Mouse (Mus musculus) MEL (cell line): ENCODE measurements around the gene Phb. TPM values are rescaled to one million over a fixed set of nuclear protein-coding genes. Genes with fewer than 3 reads are reported as not detected.
A peak's percentile ranks its signal among the peaks of the same experiment; 100 is the strongest.

Experiments
- DNase-seq: peaks from one replicate; pipeline ENCODE4 v3.0.0; 2011; ENCODE audit warnings: low read depth, low spot score
- H3K27ac ChIP-seq: 2 replicates; pipeline ENCODE4 v1.5.1; 2012; ENCODE audit warnings: low read depth, mild to moderate bottlenecking, control low read depth, low read length, moderate library complexity; ENCODE audit not compliant: control insufficient read depth
- H3K27me3 ChIP-seq, 2 experiments: fragments of 150-350 bp in 1 of 2; sonication (generic) in 1 of 2; 2 replicates each; pipeline ENCODE4 v1.6.1; 2012; ENCODE audit warnings: low read length in 2 of 2, mild to moderate bottlenecking in 2 of 2, improper control_type of control experiment in 1 of 2, moderate library complexity in 1 of 2; ENCODE audit not compliant: insufficient read depth in 2 of 2, control insufficient read depth in 1 of 2
- H3K36me3 ChIP-seq, 2 experiments: 2 replicates each; pipeline ENCODE4 v1.6.1; 2012 to 2014; ENCODE audit warnings: low read length in 2 of 2, improper control_type of control experiment in 1 of 2, inconsistent platforms in 1 of 2, mild to moderate bottlenecking in 1 of 2; ENCODE audit not compliant: insufficient read depth in 2 of 2, control insufficient read depth in 1 of 2
- H3K4me1 ChIP-seq, 2 experiments: fragments of 150-350 bp in 1 of 2; sonication (generic) in 1 of 2; 2 replicates each; pipeline ENCODE4 v1.6.1; 2012; ENCODE audit warnings: low read length in 2 of 2, improper control_type of control experiment in 1 of 2, mild to moderate bottlenecking in 1 of 2; ENCODE audit not compliant: insufficient read depth in 2 of 2, control insufficient read depth in 1 of 2
- H3K4me3 ChIP-seq, 2 experiments: fragments of 150-350 bp in 1 of 2; sonication (generic) in 1 of 2; 2 replicates each; pipeline ENCODE4 v1.5.1; 2012; ENCODE audit warnings: low read depth in 2 of 2, low read length in 2 of 2, mild to moderate bottlenecking in 2 of 2, moderate library complexity in 2 of 2, control low read depth in 1 of 2, improper control_type of control experiment in 1 of 2; ENCODE audit not compliant: control insufficient read depth in 1 of 2, insufficient read depth in 1 of 2
- H3K79me2 ChIP-seq: 2 replicates; pipeline ENCODE4 v1.6.1; 2012; ENCODE audit warnings: mild to moderate bottlenecking, low read length, moderate library complexity; ENCODE audit not compliant: control insufficient read depth, poor library complexity, insufficient read depth
- H3K9ac ChIP-seq: 2 replicates; pipeline ENCODE4 v1.6.1; 2012; ENCODE audit warnings: low read depth, mild to moderate bottlenecking, control low read depth, low read length, moderate library complexity; ENCODE audit not compliant: control insufficient read depth, poor library complexity, severe bottlenecking
- H3K9me3 ChIP-seq: fragments of 150-350 bp; sonication (generic); replicated peaks from 2 replicates; pipeline ENCODE4 v1.6.1; 2012; ENCODE audit warnings: mild to moderate bottlenecking, low read length, improper control_type of control experiment, moderate library complexity; ENCODE audit not compliant: insufficient read depth
- BHLHE40 ChIP-seq: IDR thresholded peaks from 2 replicates; pipeline ENCODE4 v1.6.1; 2012; ENCODE audit warnings: low read depth, mild to moderate bottlenecking, inconsistent platforms, low read length, improper control_type of control experiment, borderline replicate concordance
- CHD1 ChIP-seq: IDR thresholded peaks from 2 replicates; pipeline ENCODE4 v1.6.1; 2012; ENCODE audit warnings: low read depth, mild to moderate bottlenecking, inconsistent platforms, low read length, improper control_type of control experiment
- CHD2 ChIP-seq: IDR thresholded peaks from 2 replicates; pipeline ENCODE4 v1.6.1; 2011; ENCODE audit warnings: low read length, improper control_type of control experiment
- CTCF ChIP-seq, 3 experiments: IDR thresholded peaks in 2 of 3; conservative IDR thresholded peaks in 1 of 3; 2 replicates each; pipeline ENCODE4 v1.5.1; 2011 to 2012; ENCODE audit warnings: low read length in 3 of 3, low read depth in 2 of 3, mild to moderate bottlenecking in 2 of 3, improper control_type of control experiment in 1 of 3, inconsistent platforms in 1 of 3, mixed read lengths in 1 of 3, moderate library complexity in 1 of 3; ENCODE audit not compliant: control insufficient read depth in 1 of 3, insufficient read depth in 1 of 3, poor library complexity in 1 of 3, severe bottlenecking in 1 of 3
- E2F4 ChIP-seq: IDR thresholded peaks from 2 replicates; pipeline ENCODE4 v1.6.1; 2011; ENCODE audit warnings: low read depth, low read length, improper control_type of control experiment, borderline replicate concordance
- ELF1 ChIP-seq: IDR thresholded peaks from 2 replicates; pipeline ENCODE4 v1.6.1; 2014; ENCODE audit warnings: low read depth, mild to moderate bottlenecking, inconsistent platforms, low read length, improper control_type of control experiment, moderate library complexity
- EP300 ChIP-seq, 2 experiments: IDR thresholded peaks; 2 replicates each; pipeline ENCODE4 v1.6.1; 2011; ENCODE audit warnings: improper control_type of control experiment in 2 of 2, low read length in 2 of 2, low read depth in 1 of 2, mild to moderate bottlenecking in 1 of 2
- ETS1 ChIP-seq: IDR thresholded peaks from 2 replicates; pipeline ENCODE4 v1.6.1; 2012; ENCODE audit warnings: low read depth, mild to moderate bottlenecking, inconsistent platforms, low read length, improper control_type of control experiment, moderate library complexity
- GABPA ChIP-seq: IDR thresholded peaks from 2 replicates; pipeline ENCODE4 v1.6.1; 2012; ENCODE audit warnings: low read depth, mild to moderate bottlenecking, inconsistent platforms, low read length, improper control_type of control experiment, moderate library complexity
- GATA1 ChIP-seq: IDR thresholded peaks from 2 replicates; pipeline ENCODE4 v1.6.1; 2011; ENCODE audit warnings: low read depth, low read length, improper control_type of control experiment
- HCFC1 ChIP-seq: IDR thresholded peaks from 2 replicates; pipeline ENCODE4 v1.6.1; 2012; ENCODE audit warnings: low read depth, mild to moderate bottlenecking, inconsistent platforms, low read length, improper control_type of control experiment, moderate library complexity
- KAT2A ChIP-seq: conservative IDR thresholded peaks from 2 replicates; pipeline ENCODE4 v1.6.1; 2012; ENCODE audit warnings: low read depth, low read length, improper control_type of control experiment, inconsistent platforms
- MAFK ChIP-seq: IDR thresholded peaks from 2 replicates; pipeline ENCODE4 v1.6.1; 2011; ENCODE audit warnings: low read depth, mild to moderate bottlenecking, low read length, improper control_type of control experiment, borderline replicate concordance
- MAX ChIP-seq: IDR thresholded peaks from 2 replicates; pipeline ENCODE4 v1.6.1; 2011; ENCODE audit warnings: low read length, improper control_type of control experiment
- MAZ ChIP-seq: IDR thresholded peaks from 2 replicates; pipeline ENCODE4 v1.6.1; 2012; ENCODE audit warnings: low read depth, mild to moderate bottlenecking, inconsistent platforms, low read length, improper control_type of control experiment
- MEF2A ChIP-seq: IDR thresholded peaks from 2 replicates; pipeline ENCODE4 v1.6.1; 2014; ENCODE audit warnings: low read depth, mild to moderate bottlenecking, inconsistent platforms, low read length, improper control_type of control experiment; ENCODE audit not compliant: poor library complexity, insufficient replicate concordance, severe bottlenecking; ENCODE audit errors: extremely low read depth
- MXI1 ChIP-seq: IDR thresholded peaks from 2 replicates; pipeline ENCODE4 v1.6.1; 2011; ENCODE audit warnings: mild to moderate bottlenecking, low read depth, low read length, improper control_type of control experiment
- MYC ChIP-seq: IDR thresholded peaks from 2 replicates; pipeline ENCODE4 v1.6.1; 2011; ENCODE audit warnings: low read depth, mild to moderate bottlenecking, low read length, improper control_type of control experiment, moderate library complexity
- POLR2A ChIP-seq, 2 experiments: IDR thresholded peaks; 2 replicates each; pipeline ENCODE4 v1.6.1; 2011 to 2012; ENCODE audit warnings: low read length in 2 of 2, mild to moderate bottlenecking in 2 of 2, control low read depth in 1 of 2, improper control_type of control experiment in 1 of 2, low read depth in 1 of 2, moderate library complexity in 1 of 2; ENCODE audit not compliant: control insufficient read depth in 1 of 2, insufficient read depth in 1 of 2, poor library complexity in 1 of 2
- POLR2AphosphoS2 ChIP-seq: IDR thresholded peaks from 2 replicates; pipeline ENCODE4 v1.6.1; 2011; ENCODE audit warnings: low read length, improper control_type of control experiment
- POLR2AphosphoS5 ChIP-seq: IDR thresholded peaks from 2 replicates; pipeline ENCODE4 v1.6.1; 2012; ENCODE audit warnings: low read depth, borderline replicate concordance, mild to moderate bottlenecking, inconsistent platforms, low read length, moderate library complexity, mixed read lengths
- RAD21 ChIP-seq: IDR thresholded peaks from 2 replicates; pipeline ENCODE4 v1.6.1; 2011; ENCODE audit warnings: mild to moderate bottlenecking, low read depth, low read length, improper control_type of control experiment
- RCOR1 ChIP-seq: IDR thresholded peaks from 2 replicates; pipeline ENCODE4 v1.6.1; 2012; ENCODE audit warnings: low read depth, mild to moderate bottlenecking, inconsistent platforms, low read length, improper control_type of control experiment
- SIN3A ChIP-seq: IDR thresholded peaks from 2 replicates; pipeline ENCODE4 v1.6.1; 2012; ENCODE audit warnings: low read length, improper control_type of control experiment, inconsistent platforms
- TBP ChIP-seq: IDR thresholded peaks from 2 replicates; pipeline ENCODE4 v1.8.0; 2011; ENCODE audit warnings: low read depth, low read length, improper control_type of control experiment
- TCF12 ChIP-seq: IDR thresholded peaks from 2 replicates; pipeline ENCODE4 v1.6.1; 2014; ENCODE audit warnings: low read depth, mild to moderate bottlenecking, inconsistent platforms, low read length, improper control_type of control experiment, moderate library complexity
- USF1 ChIP-seq: IDR thresholded peaks from 2 replicates; pipeline ENCODE4 v1.6.1; 2014; ENCODE audit warnings: low read depth, mild to moderate bottlenecking, inconsistent platforms, low read length, improper control_type of control experiment, moderate library complexity
- USF2 ChIP-seq, 2 experiments: IDR thresholded peaks; 2 replicates each; pipeline ENCODE4 v1.6.1; 2011 to 2012; ENCODE audit warnings: improper control_type of control experiment in 2 of 2, low read length in 2 of 2, borderline replicate concordance in 1 of 2, inconsistent platforms in 1 of 2, low read depth in 1 of 2, mild to moderate bottlenecking in 1 of 2; ENCODE audit not compliant: insufficient read depth in 1 of 2
- ZC3H11A ChIP-seq: IDR thresholded peaks from 2 replicates; pipeline ENCODE4 v1.6.1; 2012; ENCODE audit warnings: low read depth, mild to moderate bottlenecking, inconsistent platforms, low read length, improper control_type of control experiment
- ZKSCAN1 ChIP-seq: IDR thresholded peaks from 2 replicates; pipeline ENCODE4 v1.6.1; 2012; ENCODE audit warnings: low read depth, mild to moderate bottlenecking, inconsistent platforms, low read length, improper control_type of control experiment, moderate library complexity
- ZNF384 ChIP-seq: IDR thresholded peaks from 2 replicates; pipeline ENCODE4 v1.6.1; 2012; ENCODE audit warnings: low read depth, mild to moderate bottlenecking, inconsistent platforms, low read length, improper control_type of control experiment
- polyA plus RNA-seq, 2 experiments: library from polyadenylated mRNA; stranded (reverse) in 1 of 2; unstranded in 1 of 2; fragments of >175 nt in 1 of 2; fragments of >200 nt in 1 of 2; gene quantifications; 2 replicates each; pipeline versions ENCODE4 v1.2.1 to v1.2.4; 2012; ENCODE audit warnings: low replicate concordance in 2 of 2, low read depth in 1 of 2; ENCODE audit not compliant: insufficient read length in 2 of 2, insufficient read depth in 1 of 2, missing spikeins in 1 of 2
- total RNA-seq: library from RNA; depleted of rRNA; stranded (reverse); fragments of 300-350 nt; gene quantifications from 2 replicates; pipeline ENCODE4 v1.2.3, GENCODE M21; 2012

The Phb gene
- total and polyA plus RNA-seq, 3 experiments, result 302 to 788 TPM; not detected in 1

- TF ChIP-seq MAZ (no peak; the same call in 1 of the 2 replicates), MEF2A (no peak), BHLHE40 (peak; percentile 31; the same call in 1 of the 2 replicates), SIN3A (peak; percentile 67), MAX (peak; percentile 54), POLR2AphosphoS5 (no peak), TCF12 (no peak; the same call in 1 of the 2 replicates), HCFC1 (peak; percentile 57; the same call in 1 of the 2 replicates), RCOR1 (no peak), MAFK (no peak), USF1 (no peak), ZNF384 (0 out of 2 replicates have a peak, but pooled peaks have one; percentile 5), KAT2A (no peak)
Measured at GRCm38 (mm10) chr11:95712085-95712562, 45.4 kb downstream of the Phb start (continued).

DNA sequence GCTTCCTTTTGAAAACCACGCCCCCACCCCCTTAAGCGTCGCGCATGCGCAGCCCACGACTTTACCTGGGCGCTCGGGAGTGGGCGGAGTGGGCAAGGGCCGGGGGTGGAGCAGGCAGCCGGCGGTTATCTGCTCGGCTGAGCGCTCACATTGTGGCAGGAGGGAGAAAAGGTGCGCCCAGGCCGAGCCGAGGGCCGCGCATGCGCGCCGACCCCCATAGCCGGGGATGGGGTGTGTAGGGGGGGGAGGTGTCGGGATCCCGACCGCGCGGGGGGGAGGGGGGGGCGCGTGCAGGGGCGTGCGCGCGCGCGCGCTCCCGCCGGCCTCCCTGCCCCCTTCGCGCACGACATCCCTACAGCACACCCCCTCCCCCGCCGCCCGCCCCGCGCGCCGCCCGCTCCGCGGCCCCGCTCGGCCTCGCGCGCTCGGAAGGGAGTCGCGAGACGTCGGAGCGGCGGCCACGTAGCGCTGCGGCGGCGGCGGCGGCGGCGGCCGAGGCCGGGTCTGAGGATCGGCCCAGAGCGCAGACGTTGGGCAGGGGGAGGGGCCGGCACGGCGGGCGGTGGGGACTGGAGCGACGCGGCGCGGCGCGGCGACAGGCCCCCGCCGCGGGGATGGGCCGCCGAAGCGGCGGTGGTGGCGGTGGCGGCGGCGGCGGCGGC, 45.9 kb downstream of the Phb start, which contains the start of gene Zfp652:
Gene Zfp652 (plus strand): TSS at position 111 of the 662 bp plus-strand sequence.
- Histone ChIP-seq H3K27me3 (no peaks in the 10 kb centered on the region), H3K4me1 (peaks cover 16 to 38% of the 10 kb centered on the region in 2 experiments), H3K79me2 (peaks cover 48% of the 10 kb centered on the region), H3K36me3 (peaks cover 3 to 49% of the 10 kb centered on the region in 2 experiments; a peak in 3 of 4 replicates), H3K27ac (peak within 1 kb of the TSS; percentile 92), H3K9ac (peak within 1 kb of the TSS; percentile 93), H3K9me3 (no peaks in the 10 kb centered on the region), H3K4me3 (peak within 1 kb of the TSS; percentile 86 to 91)
- peak; percentile 99 for DNase-seq
- TF ChIP-seq CHD1 (no peak), POLR2AphosphoS2 (no peak; the same call in 1 of the 2 replicates), E2F4 (no peak), CHD2 (no peak), MYC (no peak), MAZ (peak; percentile 95), GATA1 (peak; percentile 23; the same call in 1 of the 2 replicates), ZC3H11A (no peak), USF2 (IDR thresholded peaks at IDR 0.05; ENCODE audit: borderline replicate concordance in 1 of 2, insufficient read depth in 1 of 2, low read depth in 1 of 2, low read length in 2 of 2) (no peak), TBP (no peak), RAD21 (no peak), POLR2AphosphoS5 (no peak), ELF1 (peak; percentile 61; the same call in 1 of the 2 replicates), MAFK (0 out of 2 replicates have a peak, but pooled peaks have one; percentile 26), ZKSCAN1 (no peak), CTCF (IDR thresholded peaks at IDR 0.05 in 2 of 3, conservative IDR thresholded peaks at IDR 0.05 in 1 of 3; ENCODE audit: control insufficient read depth in 1 of 3, insufficient read depth in 1 of 3, low read depth in 2 of 3, low read length in 3 of 3, poor library complexity in 1 of 3, severe bottlenecking in 1 of 3) (no peak), GABPA (no peak), HCFC1 (peak; percentile 68; the same call in 1 of the 2 replicates), MXI1 (no peak; the same call in 1 of the 2 replicates), MAX (no peak; the same call in none of the 2 replicates), EP300 (IDR thresholded peaks at IDR 0.05; ENCODE audit: low read depth in 1 of 2, low read length in 2 of 2) (peak in 1 of 2 experiments; percentile 73; a peak in 2 of 4 replicates), POLR2A (IDR thresholded peaks at IDR 0.05; ENCODE audit: control insufficient read depth in 1 of 2, insufficient read depth in 1 of 2, low read depth in 1 of 2, low read length in 2 of 2, poor library complexity in 1 of 2) (peak in 1 of 2 experiments; percentile 66; a peak in 2 of 4 replicates), BHLHE40 (no peak; the same call in 1 of the 2 replicates), ETS1 (peak; percentile 73), TCF12 (peak; percentile 71; the same call in 1 of the 2 replicates), RCOR1 (peak; percentile 44; the same call in 1 of the 2 replicates)
